Mouse (Mus musculus): ENCODE measurements around the gene Olfr459. TPM values are rescaled to one million over a fixed set of nuclear protein-coding genes. Genes with fewer than 3 reads are reported as not detected.

The Olfr459 gene
- polyA plus RNA-seq, 1 experiment from 2014 or later, result not detected

Other genes with a start within 250 kb of the Olfr459 start
- gene Ephb6, start 169.7 kb downstream of the Olfr459 start, polyA plus RNA-seq (2014; fragmentation: Nextera tagmentation; extraction: Ambion mirVana), result 20.2 and 24.7 TPM in 2 replicates
- gene Trpv6, start 138.8 kb downstream of the Olfr459 start, polyA plus RNA-seq (2014; fragmentation: Nextera tagmentation; extraction: Ambion mirVana), result 0.54 and 0.55 TPM in 2 replicates
- gene Trpv5, start 94.4 kb downstream of the Olfr459 start, polyA plus RNA-seq (2014; fragmentation: Nextera tagmentation; extraction: Ambion mirVana), result not detected in 2 replicates
- not detected in 2 replicates for gene Llcfc1, start 90.7 kb downstream of the Olfr459 start, polyA plus RNA-seq (2014; fragmentation: Nextera tagmentation; extraction: Ambion mirVana)
- 0.30 and 0.56 TPM in 2 replicates for gene Kel, start 70.8 kb downstream of the Olfr459 start, polyA plus RNA-seq (2014; fragmentation: Nextera tagmentation; extraction: Ambion mirVana)
- not detected in 2 replicates for gene Pip, start 72.4 kb upstream of the Olfr459 start, polyA plus RNA-seq (2014; fragmentation: Nextera tagmentation; extraction: Ambion mirVana)
- not detected in 2 replicates for gene Sval2, start 77.8 kb upstream of the Olfr459 start, polyA plus RNA-seq (2014; fragmentation: Nextera tagmentation; extraction: Ambion mirVana)
- not detected in 2 replicates for gene Sval1, start 176.5 kb upstream of the Olfr459 start, polyA plus RNA-seq (2014; fragmentation: Nextera tagmentation; extraction: Ambion mirVana)
- gene Sval3, start 193.0 kb upstream of the Olfr459 start, polyA plus RNA-seq (2014; fragmentation: Nextera tagmentation; extraction: Ambion mirVana), result not detected in 2 replicates